Mouse (Mus musculus) testis, postnatal 14 days (tissue): Measurements from ENCODE around the gene Mettl23.
"Not testable (repeated sequence)": the region's sequence is repeated elsewhere in the genome, so short reads cannot be mapped to it uniquely, and the experiment has no call there.

Experiments
- DNase-seq: peaks from one replicate; pipeline ENCODE4 v3.0.0; 2021; ENCODE audit warnings: low spot score

The Mettl23 gene

DNA sequence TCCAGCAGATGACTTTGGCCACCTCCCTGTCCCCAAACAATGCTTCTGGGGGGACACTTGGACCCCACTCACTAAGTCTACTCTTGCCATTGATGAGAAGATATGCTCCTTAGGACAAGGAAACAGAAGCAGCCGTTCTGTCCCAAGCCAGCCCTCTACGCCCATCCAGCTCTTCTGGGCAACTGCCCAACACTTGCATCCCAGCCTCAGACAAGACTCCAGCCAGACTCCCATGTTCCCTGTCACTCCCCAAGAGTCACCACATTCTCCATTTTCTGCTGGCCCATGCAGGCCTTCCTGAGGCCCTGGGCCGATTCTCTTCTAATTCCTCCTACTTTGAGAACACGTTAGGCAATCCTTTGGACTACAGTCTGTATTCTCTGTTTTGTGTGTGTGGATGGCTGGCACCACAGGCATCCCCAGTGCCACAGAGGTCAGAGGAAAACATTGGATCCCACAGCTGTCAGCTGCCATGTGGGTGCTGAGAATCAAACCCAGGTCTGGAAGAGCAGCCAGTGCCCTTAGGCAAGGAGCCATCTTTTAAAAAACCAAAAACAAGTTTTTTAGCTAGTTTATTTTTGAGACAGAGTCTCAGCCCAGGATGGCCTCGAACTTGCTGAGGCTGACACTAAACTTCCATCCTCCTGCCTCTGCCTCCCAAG, 23.0 kb upstream of the Mettl23 start:
- no peak for DNase-seq

GRCm38 (mm10) chr11:116821057-116821940, 21.8 kb upstream of the Mettl23 start:
- no peak for DNase-seq

GRCm38 (mm10) chr11:116822215-116822614, 20.9 kb upstream of the Mettl23 start:
- no peak for DNase-seq

DNA sequence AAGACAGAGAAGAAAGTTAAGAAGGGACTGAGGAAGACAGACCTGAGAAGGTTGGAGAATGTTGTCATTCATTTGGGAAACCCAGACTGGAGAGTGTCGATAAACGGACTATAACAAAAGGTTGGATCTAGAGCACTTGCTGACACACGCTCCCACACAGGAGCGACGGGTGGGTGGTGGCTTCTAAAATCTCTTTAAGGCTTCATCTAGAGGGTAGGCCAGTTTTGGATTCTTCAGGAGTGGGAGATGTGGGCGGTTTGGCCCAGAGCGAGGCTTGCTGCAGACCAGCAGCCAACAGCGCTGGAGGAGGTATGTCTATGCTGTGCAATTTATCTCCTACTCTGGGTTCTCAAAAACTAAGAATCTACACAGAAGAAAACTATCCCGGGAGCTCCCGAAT, 20.5 kb upstream of the Mettl23 start:
- no peak for DNase-seq

DNA sequence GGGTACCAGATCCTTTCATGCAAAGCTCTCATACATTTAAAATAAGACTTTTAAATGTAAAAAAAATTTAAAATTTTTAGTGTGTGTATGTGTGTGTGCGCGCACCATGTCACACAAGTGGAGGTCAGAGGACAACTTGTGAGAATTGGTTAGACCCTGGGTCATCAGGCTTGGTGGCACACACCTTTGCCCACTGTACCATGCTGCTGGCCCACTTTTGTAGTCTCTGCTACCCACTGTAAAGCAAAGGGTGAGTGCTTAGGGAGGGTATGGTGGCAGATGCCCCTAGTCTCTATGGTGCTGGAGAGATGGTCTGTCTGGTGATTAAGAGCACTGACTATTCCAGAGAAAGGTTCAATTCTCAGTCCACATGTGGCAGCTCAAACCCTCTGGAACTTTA, 19.8 kb upstream of the Mettl23 start:
- DNase-seq = no peak

GRCm38 (mm10) chr11:116823885-116824284, 19.2 kb upstream of the Mettl23 start:
- DNase-seq = not testable (repeated sequence)

DNA sequence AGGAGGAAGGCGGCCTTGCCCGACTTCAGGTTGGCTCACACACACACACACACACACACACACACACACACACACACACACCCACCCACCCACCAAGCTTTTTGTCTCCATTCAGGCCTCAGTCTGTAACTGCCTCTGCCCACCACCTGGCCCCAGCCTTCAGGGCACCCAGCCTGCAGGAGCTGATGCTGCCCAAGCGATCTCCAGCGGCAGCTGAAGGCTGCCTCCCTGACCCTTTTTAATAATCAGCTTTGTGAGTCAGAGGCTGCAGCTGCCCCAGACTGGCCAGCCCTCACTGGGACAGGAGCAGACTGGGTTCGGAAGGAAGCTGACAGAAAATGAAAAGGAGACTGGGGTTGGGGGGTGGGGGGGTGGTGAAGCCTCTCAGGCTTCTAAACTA, 17.8 kb upstream of the Mettl23 start:
- DNase-seq = no peak

- DNase-seq = no peak
Measured at GRCm38 (mm10) chr11:116826550-116827504, 16.3 kb upstream of the Mettl23 start.

GRCm38 (mm10) chr11:116827534-116828165, 15.4 kb upstream of the Mettl23 start, which contains the start of gene Mxra7:
Gene Mxra7, minus strand, starts transcription at chr11:116828046.
- peak; percentile 77 for DNase-seq

DNA sequence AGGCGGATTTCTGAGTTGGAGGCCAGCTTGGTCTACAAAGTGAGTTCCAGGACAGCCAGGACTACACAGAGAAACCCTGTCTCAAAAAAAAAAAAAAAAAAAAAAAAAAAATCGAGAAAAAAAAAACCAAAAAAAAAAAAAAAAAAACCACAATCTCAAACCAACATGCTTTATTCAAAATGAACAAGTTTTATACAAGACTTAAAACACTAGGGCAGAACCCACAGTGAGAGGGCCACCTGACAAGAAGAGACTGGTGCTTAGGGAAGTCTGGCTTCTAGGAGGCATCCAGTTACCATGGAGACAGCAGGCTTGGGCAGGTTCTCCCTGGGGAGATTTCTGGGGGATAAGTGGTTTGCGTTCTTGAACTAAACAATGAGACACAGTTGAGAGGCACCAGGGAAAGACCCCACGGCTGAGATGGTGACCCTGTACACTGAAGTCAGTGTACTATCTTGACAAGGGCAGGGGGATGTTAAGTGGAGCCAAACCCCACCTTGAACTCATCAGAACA, 10.8 kb upstream of the Mettl23 start:
- DNase-seq = no peak

DNA sequence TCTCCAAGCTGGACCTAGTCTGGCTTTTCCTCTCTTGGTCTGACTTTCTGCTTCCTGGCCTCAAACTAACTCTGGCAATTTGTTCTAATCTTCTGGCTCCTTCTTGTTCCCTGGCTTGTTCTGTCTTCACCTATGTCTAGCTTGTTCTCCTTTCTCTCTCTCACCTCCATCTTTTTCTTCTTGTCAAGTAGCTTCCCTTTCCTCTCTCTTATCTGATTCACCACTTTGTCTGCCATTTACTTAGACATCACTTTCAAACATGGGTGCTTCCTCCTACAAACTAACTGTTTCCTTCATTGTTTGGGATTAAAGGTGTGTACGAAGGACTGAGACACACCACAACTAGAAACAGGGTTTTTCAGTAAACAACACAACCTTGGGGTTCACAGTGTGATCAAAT, 8.1 kb upstream of the Mettl23 start:
- DNase-seq = no peak

DNA sequence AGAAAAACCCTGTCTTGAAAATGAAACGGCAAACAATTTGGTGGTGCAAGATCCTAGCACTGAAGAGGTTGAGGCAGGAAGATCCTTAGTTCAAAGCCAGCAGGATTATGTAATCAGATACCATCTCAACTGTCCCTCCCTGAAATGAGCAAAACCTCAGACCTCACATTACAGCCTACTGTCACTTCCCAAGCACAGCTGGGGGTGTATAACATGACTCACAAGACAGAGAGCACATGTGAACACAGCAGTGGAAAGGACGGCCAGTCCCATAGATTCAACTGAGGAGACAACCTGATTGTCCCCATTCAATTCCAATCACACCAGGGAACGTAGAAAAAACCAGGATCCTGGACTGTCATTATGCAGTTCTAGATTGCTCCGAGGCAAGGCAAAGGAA, 6.8 kb upstream of the Mettl23 start:
- DNase-seq = no peak

DNA sequence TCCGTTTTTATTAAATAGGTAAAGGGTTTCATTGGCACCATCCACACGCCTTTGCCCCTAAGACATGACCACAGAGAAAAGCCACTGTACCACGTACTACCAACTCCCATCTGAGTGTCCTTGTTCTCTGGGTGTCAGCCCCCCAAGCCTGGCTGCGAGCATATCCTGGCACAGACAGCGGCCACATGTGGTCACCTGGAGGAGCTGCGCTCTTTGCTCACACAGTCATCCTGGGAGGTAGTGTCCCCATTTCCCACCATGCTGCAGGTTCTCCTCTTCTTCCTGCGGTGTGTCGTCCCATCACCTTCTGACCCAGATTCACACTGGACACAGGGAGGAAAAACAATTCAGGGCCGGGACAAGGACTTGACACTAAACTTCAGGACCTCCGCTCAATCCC, 5.6 kb upstream of the Mettl23 start:
- no peak for DNase-seq

DNA sequence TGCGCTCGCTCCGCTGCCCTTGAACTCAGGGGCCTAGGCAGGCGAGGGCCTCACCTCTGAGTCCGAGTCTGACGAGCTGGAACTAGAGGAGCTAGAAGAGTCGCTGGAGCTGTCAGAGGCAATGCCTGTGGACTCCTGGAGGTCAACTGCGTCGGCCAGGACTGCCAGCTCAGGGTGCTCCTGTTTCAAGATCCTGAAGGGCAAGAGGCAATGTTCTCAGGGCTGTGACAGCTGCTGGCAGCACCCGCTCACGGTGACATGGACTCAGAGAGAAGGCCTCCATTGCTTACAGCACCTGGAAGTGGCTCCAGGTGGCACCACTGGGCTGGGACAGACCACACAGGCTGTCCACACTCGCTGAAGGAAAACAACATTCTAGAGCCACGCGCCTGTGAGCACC, 4.1 kb upstream of the Mettl23 start:
- DNase-seq = no peak

- DNase-seq = no peak
Measured at GRCm38 (mm10) chr11:116839601-116840000, 3.5 kb upstream of the Mettl23 start.

GRCm38 (mm10) chr11:116840748-116841147, 2.3 kb upstream of the Mettl23 start:
- DNase-seq = no peak

- peak; percentile 79 for DNase-seq
Measured at GRCm38 (mm10) chr11:116842531-116843260, 382 bp upstream of the Mettl23 start.

- DNase-seq = no peak
Measured at GRCm38 (mm10) chr11:116846593-116847181, 3.6 kb downstream of the Mettl23 start.

DNA sequence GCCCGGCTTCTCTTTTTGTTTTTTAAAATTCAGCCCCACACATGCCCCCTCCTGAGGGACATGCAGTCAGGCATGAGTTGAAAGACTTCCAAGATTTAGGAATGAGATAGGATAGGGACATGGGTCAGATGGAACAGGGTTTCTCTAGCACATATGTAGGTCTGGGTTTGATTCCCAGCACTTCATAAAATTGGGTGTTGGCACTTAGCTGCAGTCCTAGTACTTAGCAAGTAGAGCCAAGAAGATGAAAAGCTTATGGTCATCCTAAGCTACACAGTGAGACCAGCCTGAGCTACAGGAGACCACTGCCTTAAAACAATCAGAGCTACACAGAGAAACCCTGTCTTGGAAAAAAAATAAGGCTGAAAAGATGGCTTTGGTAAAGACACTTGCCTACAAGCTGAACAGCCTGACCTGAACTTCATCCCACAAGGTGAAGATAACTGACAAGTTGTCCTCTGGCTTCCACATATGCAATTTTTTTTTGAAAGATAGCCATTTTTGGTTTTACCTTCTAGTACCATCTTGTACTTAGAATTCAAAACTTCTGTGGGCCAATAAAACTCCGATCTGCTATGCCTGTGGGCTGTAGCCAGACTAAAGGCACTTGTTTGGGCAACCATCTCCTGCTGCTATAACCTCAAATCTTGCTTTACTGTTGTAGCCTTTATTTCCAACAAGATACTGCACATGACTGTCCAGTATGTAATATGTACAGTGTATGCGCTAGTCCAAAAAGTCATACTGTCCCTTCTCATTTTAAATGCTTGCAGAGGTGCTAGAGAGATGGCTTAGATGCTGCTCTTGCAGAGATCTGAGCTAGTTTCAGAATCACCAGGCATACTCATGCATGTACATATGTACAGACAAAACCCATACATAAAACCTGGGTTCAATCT, 4.4 kb downstream of the Mettl23 start:
- DNase-seq = no peak
